Mouse (Mus musculus) CH12.LX (cell line): ENCODE measurements around the gene Lix1l. TPM values are rescaled to one million over a fixed set of nuclear protein-coding genes. Genes with fewer than 3 reads are reported as not detected.

Experiments
- DNase-seq: peaks from one replicate; pipeline ENCODE4 v3.0.0-alpha.2; 2013; ENCODE audit errors: extremely low read depth
- H3K27ac ChIP-seq: 2 replicates; pipeline ENCODE4 v1.5.1; 2012; ENCODE audit warnings: low read depth, mild to moderate bottlenecking, control low read depth, moderate library complexity; ENCODE audit not compliant: insufficient read depth
- H3K27me3 ChIP-seq: replicated peaks from 2 replicates; pipeline ENCODE3; 2012; ENCODE audit warnings: inconsistent platforms
- H3K36me3 ChIP-seq, 2 experiments: replicated peaks in 1 of 2; 2 replicates each; pipeline versions ENCODE3 to v1.6.1; 2012; ENCODE audit warnings: inconsistent platforms in 1 of 2, low read length in 1 of 2, mild to moderate bottlenecking in 1 of 2, mixed read lengths in 1 of 2, moderate library complexity in 1 of 2; ENCODE audit not compliant: control insufficient read depth in 1 of 2, insufficient read depth in 1 of 2
- H3K4me1 ChIP-seq, 2 experiments: 2 replicates each; pipeline ENCODE4 v1.6.1; 2012; ENCODE audit warnings: inconsistent platforms in 1 of 2, moderate library complexity in 1 of 2; ENCODE audit not compliant: insufficient read depth in 2 of 2, control insufficient read depth in 1 of 2
- H3K4me2 ChIP-seq: 2 replicates; pipeline ENCODE4 v1.6.1; 2012; ENCODE audit warnings: low read depth, mild to moderate bottlenecking, control low read depth; ENCODE audit not compliant: poor library complexity, insufficient read depth, severe bottlenecking
- H3K4me3 ChIP-seq, 3 experiments: fragments of 150-350 bp in 1 of 3; sonication (generic) in 1 of 3; replicated peaks in 1 of 3; 2 replicates each; pipeline versions ENCODE3 to v1.5.1; 2011 to 2012; ENCODE audit warnings: low read depth in 2 of 3, low read length in 2 of 3, mild to moderate bottlenecking in 2 of 3, moderate library complexity in 2 of 3, control low read depth in 1 of 3, improper control_type of control experiment in 1 of 3, inconsistent platforms in 1 of 3, mixed read lengths in 1 of 3; ENCODE audit not compliant: poor library complexity in 1 of 3
- H3K79me2 ChIP-seq: replicated peaks from 2 replicates; pipeline ENCODE4 v1.6.1; 2012; ENCODE audit warnings: mild to moderate bottlenecking, moderate library complexity; ENCODE audit not compliant: control insufficient read depth, poor library complexity, insufficient read depth, severe bottlenecking; ENCODE audit errors: extremely low read depth
- H3K9ac ChIP-seq: 2 replicates; pipeline ENCODE4 v1.6.1; 2012; ENCODE audit warnings: low read depth, mild to moderate bottlenecking, control low read depth, moderate library complexity; ENCODE audit not compliant: insufficient read depth
- H3K9me3 ChIP-seq: replicated peaks from 2 replicates; pipeline ENCODE3; 2012; ENCODE audit warnings: low read length, inconsistent platforms, mixed read lengths
- CHD1 ChIP-seq: IDR thresholded peaks from 2 replicates; pipeline ENCODE4 v1.6.1; 2012; ENCODE audit warnings: low read depth, low read length, improper control_type of control experiment, inconsistent platforms
- CHD2 ChIP-seq: IDR thresholded peaks from 2 replicates; pipeline ENCODE4 v1.6.1; 2011; ENCODE audit warnings: low read length, improper control_type of control experiment
- CTCF ChIP-seq, 2 experiments: IDR thresholded peaks in 1 of 2; conservative IDR thresholded peaks in 1 of 2; 2 replicates each; pipeline ENCODE4 v1.5.1; 2011 to 2012; ENCODE audit warnings: low read depth in 2 of 2, low read length in 2 of 2, improper control_type of control experiment in 1 of 2, inconsistent platforms in 1 of 2, mild to moderate bottlenecking in 1 of 2, moderate library complexity in 1 of 2
- E2F4 ChIP-seq: IDR thresholded peaks from 2 replicates; pipeline ENCODE4 v1.6.1; 2011; ENCODE audit warnings: low read depth, low read length, improper control_type of control experiment; ENCODE audit not compliant: insufficient replicate concordance
- ELF1 ChIP-seq: IDR thresholded peaks from 2 replicates; pipeline ENCODE4 v1.6.1; 2014; ENCODE audit warnings: low read depth, mild to moderate bottlenecking, inconsistent platforms, low read length, improper control_type of control experiment
- EP300 ChIP-seq: IDR thresholded peaks from 2 replicates; pipeline ENCODE4 v1.6.1; 2011; ENCODE audit warnings: low read length, improper control_type of control experiment
- GABPA ChIP-seq: IDR thresholded peaks from 2 replicates; pipeline ENCODE4 v1.6.1; 2012; ENCODE audit warnings: low read depth, low read length, improper control_type of control experiment, inconsistent platforms; ENCODE audit not compliant: insufficient replicate concordance
- HCFC1 ChIP-seq: IDR thresholded peaks from 2 replicates; pipeline ENCODE4 v1.6.1; 2012; ENCODE audit warnings: low read depth, mild to moderate bottlenecking, inconsistent platforms, low read length, improper control_type of control experiment
- IRF4 ChIP-seq: IDR thresholded peaks from 2 replicates; pipeline ENCODE4 v1.6.1; 2014; ENCODE audit warnings: low read depth, mild to moderate bottlenecking, inconsistent platforms, low read length, improper control_type of control experiment
- MAX ChIP-seq: IDR thresholded peaks from 2 replicates; pipeline ENCODE4 v1.6.1; 2011; ENCODE audit warnings: low read length, improper control_type of control experiment
- MAZ ChIP-seq: IDR thresholded peaks from 2 replicates; pipeline ENCODE4 v1.6.1; 2012; ENCODE audit warnings: low read depth, mild to moderate bottlenecking, inconsistent platforms, low read length, improper control_type of control experiment, moderate library complexity
- NRF1 ChIP-seq: IDR thresholded peaks from 2 replicates; pipeline ENCODE4 v1.6.1; 2014; ENCODE audit warnings: low read depth, mild to moderate bottlenecking, inconsistent platforms, low read length, improper control_type of control experiment, moderate library complexity
- POLR2A ChIP-seq: IDR thresholded peaks from 2 replicates; pipeline ENCODE4 v1.6.1; 2011; ENCODE audit warnings: low read depth, mild to moderate bottlenecking, improper control_type of control experiment, low read length
- POLR2AphosphoS2 ChIP-seq: IDR thresholded peaks from 2 replicates; pipeline ENCODE4 v1.6.1; 2011; ENCODE audit warnings: low read depth, low read length, improper control_type of control experiment
- RCOR1 ChIP-seq: conservative IDR thresholded peaks from 2 replicates; pipeline ENCODE4 v1.6.1; 2012; ENCODE audit warnings: low read depth, mild to moderate bottlenecking, inconsistent platforms, low read length, improper control_type of control experiment
- SIN3A ChIP-seq: IDR thresholded peaks from 2 replicates; pipeline ENCODE4 v1.6.1; 2012; ENCODE audit warnings: low read length, improper control_type of control experiment, inconsistent platforms
- TBP ChIP-seq: conservative IDR thresholded peaks from 2 replicates; pipeline ENCODE4 v1.6.1; 2011; ENCODE audit warnings: low read depth, low read length, improper control_type of control experiment
- TCF12 ChIP-seq: IDR thresholded peaks from 2 replicates; pipeline ENCODE4 v1.6.1; 2014; ENCODE audit warnings: low read depth, mild to moderate bottlenecking, inconsistent platforms, low read length, improper control_type of control experiment
- UBTF ChIP-seq: IDR thresholded peaks from 2 replicates; pipeline ENCODE4 v1.6.1; 2012; ENCODE audit warnings: low read depth, mild to moderate bottlenecking, inconsistent platforms, low read length, improper control_type of control experiment, moderate library complexity
- USF2 ChIP-seq: conservative IDR thresholded peaks from 2 replicates; pipeline ENCODE4 v1.6.1; 2011; ENCODE audit warnings: low read depth, low read length, improper control_type of control experiment
- ZKSCAN1 ChIP-seq: IDR thresholded peaks from 2 replicates; pipeline ENCODE4 v1.6.1; 2012; ENCODE audit warnings: low read depth, inconsistent platforms, low read length, improper control_type of control experiment, borderline replicate concordance
- ZMIZ1 ChIP-seq: IDR thresholded peaks from 2 replicates; pipeline ENCODE4 v1.6.1; 2012; ENCODE audit warnings: low read depth, mild to moderate bottlenecking, inconsistent platforms, low read length, improper control_type of control experiment
- dilution Hi-C: fragments of 300-500 bp; cut with MboI; formaldehyde crosslinking; loops from 2 replicates; pipeline ENCODE4 v1.14.3; 2020; ENCODE audit warnings: low sequenced_read_pairs; ENCODE audit not compliant: extremely low pct_unique_long_range_greater_than_20kb, extremely low pct_ligation_motif_present
- in situ Hi-C: fragments of 300-500 bp; cut with MboI; formaldehyde crosslinking; loops from 3 replicates; pipeline ENCODE4 v1.14.3; 2019; ENCODE audit warnings: low sequenced_read_pairs, low pct_ligation_motif_present, low pct_unique_long_range_greater_than_20kb, mixed read lengths
- polyA plus RNA-seq: library from polyadenylated mRNA; unstranded; fragments of >175 nt; gene quantifications from 2 replicates; pipeline ENCODE4 v1.2.1, GENCODE M21; 2012; ENCODE audit warnings: low read depth; ENCODE audit not compliant: insufficient read length
- total RNA-seq, 2 experiments: library from RNA; depleted of rRNA; stranded (reverse); fragments of 300-350 nt in 1 of 2; fragments of >200 nt in 1 of 2; gene quantifications; 2 replicates each; pipeline ENCODE4 v1.2.3; 2012 to 2014

Gene Lix1l
- total and polyA plus RNA-seq, 3 experiments = 4.0 to 4.6 (median 4.5) TPM

DNA sequence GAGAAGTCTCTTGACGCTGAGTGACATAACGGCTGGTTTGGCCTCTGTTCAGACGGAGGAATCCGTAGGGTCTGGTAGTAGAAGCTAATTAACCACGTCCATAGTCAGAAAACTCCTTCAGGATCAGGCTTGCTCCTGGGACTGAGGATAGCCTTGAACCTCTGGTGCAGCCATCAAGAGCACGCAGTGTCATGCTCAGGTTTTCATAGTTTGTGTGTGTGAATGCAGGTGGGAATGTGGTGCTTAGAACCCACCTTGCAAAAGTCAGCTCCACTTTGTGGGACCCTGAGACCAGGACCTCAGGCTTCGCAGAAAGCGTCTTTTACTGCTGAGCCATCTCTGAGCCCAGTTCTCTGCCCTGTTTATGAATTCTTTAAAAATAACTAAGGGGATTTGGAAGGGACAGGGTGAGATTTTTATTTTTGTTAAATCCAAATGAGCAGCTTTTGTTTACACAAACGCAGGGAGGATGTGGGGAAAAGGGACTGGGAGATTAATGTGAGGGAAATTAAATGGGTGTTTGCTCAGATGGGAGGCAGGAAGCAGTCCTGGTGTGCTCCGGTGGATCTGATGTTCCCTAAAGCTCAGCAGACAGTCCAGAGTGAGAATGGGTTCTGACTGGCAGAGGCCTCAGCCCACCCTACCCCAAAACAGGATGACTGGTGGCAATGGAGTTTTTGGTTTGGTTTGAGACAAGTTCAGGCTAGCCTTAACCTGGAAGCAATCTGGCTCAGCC, 38.8 kb upstream of the Lix1l start:
- peaks cover 8 to 55% of the 10 kb centered on the region in 2 experiments for H3K4me1 ChIP-seq
- H3K9ac ChIP-seq = no peak overlapping the region; the same call in 1 of the 2 replicates
- H3K36me3 ChIP-seq = peaks cover 28 to 30% of the 10 kb centered on the region in 2 experiments
- H3K4me2 ChIP-seq = peak overlapping the region; percentile 97; the same call in 1 of the 2 replicates
- H3K4me3 ChIP-seq = peak overlapping the region in 1 of 3 experiments; percentile 17
- H3K9me3 ChIP-seq = no peaks in the 10 kb centered on the region
- in situ Hi-C loops (no loop called here), dilution Hi-C loops (no loop called here)
- TF ChIP-seq CTCF (conservative IDR thresholded peaks at IDR 0.05 in 1 of 2, IDR thresholded peaks at IDR 0.05 in 1 of 2; ENCODE audit: low read depth in 2 of 2, low read length in 2 of 2) (no peak), ZKSCAN1 (no peak), RCOR1 (0 out of 2 replicates have a peak, but pooled peaks have one; percentile 28), TCF12 (no peak), MAX (no peak), POLR2A (peak; percentile 43; the same call in 1 of the 2 replicates), CHD2 (0 out of 2 replicates have a peak, but pooled peaks have one; percentile 6), POLR2AphosphoS2 (peak; percentile 97), ELF1 (no peak), E2F4 (no peak), UBTF (no peak), EP300 (no peak), ZMIZ1 (peak; percentile 77), TBP (no peak), USF2 (no peak), CHD1 (peak; percentile 86), MAZ (no peak), GABPA (no peak), NRF1 (no peak), IRF4 (0 out of 2 replicates have a peak, but pooled peaks have one; percentile 15), HCFC1 (no peak), SIN3A (peak; percentile 55; the same call in 1 of the 2 replicates)
- H3K27ac ChIP-seq = peak overlapping the region; percentile 53
- peaks cover 41% of the 10 kb centered on the region for H3K79me2 ChIP-seq
- DNase-seq = peak; percentile 44
- no peaks in the 10 kb centered on the region for H3K27me3 ChIP-seq
